Mouse (Mus musculus) midbrain, embryonic 14.5 days (tissue): ENCODE data around the gene Unc13b. TPM values are rescaled to one million over a fixed set of nuclear protein-coding genes. Genes with fewer than 3 reads are reported as not detected.

Experiments
- ATAC-seq: fragments of 200-750 bp; cut with Nextera tagmentation; 2 replicates; pipeline ENCODE4 v1.8.0; 2017; ENCODE audit warnings: moderate number of reproducible peaks, moderate library complexity; ENCODE audit not compliant: low FRiP score, low TSS enrichment
- DNase-seq: peaks from one replicate; pipeline ENCODE4 v3.0.0-alpha.2; 2015
- H3K27ac ChIP-seq: fragments of 300-500 bp; sonication (generic); replicated peaks from 2 replicates; pipeline ENCODE4 v1.5.1; 2014; ENCODE audit warnings: mild to moderate bottlenecking, low read depth, low read length, moderate library complexity
- H3K27me3 ChIP-seq: fragments of 300-500 bp; sonication (generic); 2 replicates; pipeline ENCODE4 v1.6.1; 2014; ENCODE audit warnings: low read length, control low read depth, mixed read lengths; ENCODE audit not compliant: control insufficient read depth, insufficient read depth
- H3K36me3 ChIP-seq: fragments of 300-500 bp; sonication (generic); 2 replicates; pipeline ENCODE4 v1.6.1; 2014; ENCODE audit warnings: low read length, control low read depth; ENCODE audit not compliant: control insufficient read depth, insufficient read depth
- H3K4me1 ChIP-seq: fragments of 300-500 bp; sonication (generic); 2 replicates; pipeline ENCODE4 v1.6.1; 2014; ENCODE audit warnings: mild to moderate bottlenecking, antibody characterized with exemption, low read length, control low read depth; ENCODE audit not compliant: control insufficient read depth, insufficient read depth
- H3K4me2 ChIP-seq: fragments of 300-500 bp; sonication (generic); 2 replicates; pipeline ENCODE4 v1.6.1; 2014; ENCODE audit warnings: mild to moderate bottlenecking, low read length, moderate library complexity
- H3K4me3 ChIP-seq: fragments of 300-500 bp; sonication (generic); replicated peaks from 2 replicates; pipeline ENCODE4 v1.5.1; 2014; ENCODE audit warnings: low read depth, low read length
- H3K9ac ChIP-seq: fragments of 300-500 bp; sonication (generic); replicated peaks from 2 replicates; pipeline ENCODE4 v1.6.1; 2014; ENCODE audit warnings: mild to moderate bottlenecking, low read length, moderate library complexity
- H3K9me3 ChIP-seq: fragments of 300-500 bp; sonication (generic); 2 replicates; pipeline ENCODE4 v1.6.1; 2016; ENCODE audit warnings: low read length, control low read depth, mixed read lengths; ENCODE audit not compliant: control insufficient read depth
- WGBS: fragments of 180-500 bp; shearing (Covaris S2); extraction: QIAGEN DNeasy Blood & Tissue Kit; methylation state at CpG from one replicate; pipeline ENCODE4 v1.1.7; 2014; 5-methylcytosine and 5-hydroxymethylcytosine counted together
- polyA plus RNA-seq: library from polyadenylated mRNA; unstranded; fragments of >200 nt; fragmentation: Nextera tagmentation; extraction: Ambion mirVana; gene quantifications from 2 replicates; pipeline ENCODE4 v1.2.1, GENCODE M21; 2014

Gene Unc13b
- polyA plus RNA-seq, result 14.3 and 20.4 TPM in 2 replicates

GRCm38 (mm10) chr4:43058753-43059654 is at the start of gene Unc13b:
Unc13b (plus strand) TSS chr4:43058953.
- Histone ChIP-seq H3K36me3 (no peaks in the 10 kb centered on the region), H3K4me2 (peak within 1 kb of the TSS; percentile 71), H3K4me1 (peaks cover 11% of the 10 kb centered on the region), H3K9me3 (no peaks in the 10 kb centered on the region), H3K9ac (peak within 1 kb of the TSS; percentile 80), H3K27ac (peak within 1 kb of the TSS; percentile 85), H3K27me3 (no peaks in the 10 kb centered on the region), H3K4me3 (peak within 1 kb of the TSS; percentile 82)
- ATAC-seq (peak; percentile 96), DNase-seq (peak; percentile 97)
- under 1% methylated on average over 90 of the region's 90 CpGs for WGBS

- Histone ChIP-seq H3K36me3 (no peaks in the 10 kb centered on the region), H3K4me1 (peaks cover 8% of the 10 kb centered on the region), H3K27ac (no peak within 1 kb of the TSS; the same call in 1 of the 2 replicates), H3K4me3 (peak within 1 kb of the TSS; percentile 70), H3K9ac (peak within 1 kb of the TSS; percentile 60), H3K4me2 (peak within 1 kb of the TSS; percentile 91), H3K9me3 (no peaks in the 10 kb centered on the region), H3K27me3 (no peaks in the 10 kb centered on the region)
- DNase-seq, result peak; percentile 90
- ATAC-seq, result peak; percentile 89
- WGBS, result under 1% methylated on average over 37 of the region's 37 CpGs
These were observed 48.4 kb upstream of the Unc13b start, which contains the start of gene Fancg for GRCm38 (mm10) chr4:43010161-43011038. Fancg (minus strand) TSS chr4:43010506.

GRCm38 (mm10) chr4:43012091-43012490 is 46.7 kb upstream of the Unc13b start:
- Histone ChIP-seq H3K4me1 (peaks cover 8% of the 10 kb centered on the region), H3K9me3 (no peaks in the 10 kb centered on the region), H3K27ac (no peak overlapping the region), H3K27me3 (no peaks in the 10 kb centered on the region), H3K9ac (no peak overlapping the region), H3K4me3 (no peak overlapping the region), H3K36me3 (peaks cover 6% of the 10 kb centered on the region; the same call in 1 of the 2 replicates), H3K4me2 (no peak overlapping the region)
- ATAC-seq (no peak), DNase-seq (no peak)
- WGBS, result 98% methylated on average over 1 of the region's 1 CpGs

DNA sequence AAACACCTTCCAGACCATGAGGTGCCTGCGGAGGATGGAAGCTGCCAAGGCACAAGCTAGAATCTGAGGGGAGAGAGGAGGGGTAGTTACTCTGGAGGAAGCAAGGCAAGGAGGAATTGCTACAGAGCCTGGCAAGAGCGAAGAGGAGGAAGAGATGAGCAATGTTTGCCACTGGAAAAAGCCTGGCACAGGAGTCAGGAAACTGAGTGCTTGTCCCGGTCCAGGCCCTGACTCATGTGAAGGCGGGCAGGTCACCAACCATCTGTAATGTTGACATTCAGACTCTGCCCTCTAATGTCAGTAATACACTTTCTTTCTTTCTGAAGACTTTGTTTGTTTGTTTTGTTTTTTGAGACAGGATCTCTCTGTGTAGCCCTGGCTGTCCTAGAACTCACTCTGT is 40.6 kb upstream of the Unc13b start:
- no peak overlapping the region for H3K9ac ChIP-seq
- no peak overlapping the region for H3K4me2 ChIP-seq
- no peaks in the 10 kb centered on the region for H3K27me3 ChIP-seq
- DNase-seq (no peak), ATAC-seq (no peak)
- 97% methylated on average over 4 of the region's 4 CpGs for WGBS
- no peaks in the 10 kb centered on the region for H3K4me1 ChIP-seq
- H3K27ac ChIP-seq, result no peak overlapping the region
- no peak overlapping the region for H3K4me3 ChIP-seq
- peaks cover 67% of the 10 kb centered on the region for H3K36me3 ChIP-seq
- no peaks in the 10 kb centered on the region for H3K9me3 ChIP-seq

DNA sequence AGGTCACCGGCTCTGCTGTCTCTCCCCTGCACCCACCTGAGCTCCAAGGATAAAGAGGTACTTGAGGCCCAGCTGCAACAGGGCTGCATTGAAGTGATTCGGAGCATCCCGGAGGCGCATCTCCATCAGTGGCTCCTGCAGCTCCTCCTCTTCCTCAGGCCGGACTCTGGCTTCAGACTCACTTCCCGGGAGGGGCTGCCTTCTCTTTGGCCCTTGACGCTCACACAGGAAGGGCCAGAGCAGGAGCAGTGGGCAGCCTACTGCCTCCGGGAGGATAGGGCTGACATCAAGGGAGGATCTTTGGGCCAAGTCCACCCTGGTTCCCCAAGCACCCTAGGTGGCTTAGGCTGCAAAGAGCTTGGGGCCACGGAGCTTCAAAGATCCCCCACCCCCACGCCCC is 39.6 kb upstream of the Unc13b start:
- Histone ChIP-seq H3K4me2 (no peak overlapping the region), H3K4me1 (peaks cover 4% of the 10 kb centered on the region; the same call in 1 of the 2 replicates), H3K9ac (no peak overlapping the region), H3K9me3 (no peaks in the 10 kb centered on the region), H3K36me3 (peaks cover 75% of the 10 kb centered on the region), H3K4me3 (no peak overlapping the region), H3K27ac (no peak overlapping the region), H3K27me3 (no peaks in the 10 kb centered on the region)
- ATAC-seq (no peak), DNase-seq (no peak)
- WGBS, result 93% methylated on average over 10 of the region's 10 CpGs

- Histone ChIP-seq H3K9me3 (no peaks in the 10 kb centered on the region), H3K36me3 (peaks cover 75% of the 10 kb centered on the region), H3K4me2 (no peak overlapping the region), H3K27me3 (no peaks in the 10 kb centered on the region), H3K9ac (no peak overlapping the region), H3K4me3 (no peak overlapping the region), H3K27ac (no peak overlapping the region), H3K4me1 (peaks cover 11% of the 10 kb centered on the region)
- DNase-seq, result no peak
- ATAC-seq, result no peak
- 94% methylated on average over 23 of the region's 23 CpGs for WGBS
These were observed 38.9 kb upstream of the Unc13b start for GRCm38 (mm10) chr4:43019641-43020465.

- ATAC-seq (no peak), DNase-seq (no peak)
- Histone ChIP-seq H3K9ac (no peak overlapping the region), H3K27ac (no peak overlapping the region), H3K36me3 (peaks cover 75% of the 10 kb centered on the region), H3K4me2 (no peak overlapping the region), H3K4me1 (peaks cover 13% of the 10 kb centered on the region), H3K9me3 (no peaks in the 10 kb centered on the region), H3K4me3 (no peak overlapping the region), H3K27me3 (no peaks in the 10 kb centered on the region)
- 80% methylated on average over 16 of the region's 16 CpGs for WGBS
These were observed 37.9 kb upstream of the Unc13b start for GRCm38 (mm10) chr4:43020876-43021275.

DNA sequence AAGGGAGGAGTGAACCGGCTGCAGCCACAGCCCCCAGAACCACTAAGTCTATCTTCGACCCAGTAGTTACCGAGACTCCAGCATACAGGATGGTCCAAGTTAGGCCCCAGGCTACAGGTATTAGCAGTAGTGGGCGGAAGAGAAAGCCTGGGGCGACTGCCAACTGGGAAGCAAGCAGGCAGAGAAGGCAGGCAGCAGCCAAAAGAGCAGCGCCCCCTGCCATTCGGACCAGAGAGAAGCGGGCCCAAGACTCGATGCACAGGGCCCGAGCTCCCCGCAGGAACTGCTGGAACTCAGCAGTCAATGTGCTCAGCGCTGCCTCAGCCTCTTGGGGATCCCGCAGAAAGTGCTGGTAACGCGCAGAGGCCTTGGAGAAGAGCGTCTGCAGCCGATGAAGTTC is 37.4 kb upstream of the Unc13b start:
- Histone ChIP-seq H3K36me3 (peaks cover 75% of the 10 kb centered on the region), H3K27me3 (no peaks in the 10 kb centered on the region), H3K4me3 (no peak overlapping the region), H3K9ac (no peak overlapping the region), H3K9me3 (no peaks in the 10 kb centered on the region), H3K27ac (no peak overlapping the region), H3K4me2 (no peak overlapping the region), H3K4me1 (peaks cover 13% of the 10 kb centered on the region)
- no peak for ATAC-seq
- 75% methylated on average over 17 of the region's 17 CpGs for WGBS
- no peak for DNase-seq
